Mouse (Mus musculus): ENCODE measurements around the gene Cradd. TPM values are rescaled to one million over a fixed set of nuclear protein-coding genes. Genes with fewer than 3 reads are reported as not detected.
A peak's percentile ranks its signal among the peaks of the same experiment; 100 is the strongest.

The Cradd gene
- polyA plus RNA-seq, 1 experiment from 2014 or later = 12.9 TPM

DNA sequence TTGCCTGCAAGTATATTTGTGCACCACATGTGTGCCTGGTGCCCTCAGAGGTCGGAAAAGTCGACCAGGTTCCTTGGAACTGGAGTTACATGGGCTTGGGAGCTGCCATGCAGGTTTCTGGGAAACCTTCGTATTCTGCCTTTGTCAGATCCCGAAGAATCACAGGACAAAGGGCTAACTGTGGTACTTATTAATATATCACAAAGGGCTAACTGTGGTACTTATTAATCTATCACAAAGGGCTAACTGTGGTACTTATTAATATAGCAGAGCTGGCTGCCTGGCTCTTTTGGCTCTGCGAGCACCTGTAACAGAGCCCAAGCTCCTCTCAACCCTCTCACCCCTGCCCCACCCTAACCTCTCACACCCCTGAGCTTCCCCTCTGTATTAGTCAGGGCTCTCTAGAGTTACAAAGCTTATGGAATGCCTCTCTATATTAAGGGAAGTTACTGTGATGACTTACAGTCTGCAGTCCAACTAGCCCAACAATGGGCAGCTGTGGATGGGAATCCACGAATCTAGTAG lies 42.4 kb downstream of the Cradd start:
- 77% methylated on average over 6 of the region's 6 CpGs for WGBS
- no peak for ATAC-seq (ENCODE audit: borderline replicate concordance, extremely low read depth, low FRiP score, low TSS enrichment)

DNA sequence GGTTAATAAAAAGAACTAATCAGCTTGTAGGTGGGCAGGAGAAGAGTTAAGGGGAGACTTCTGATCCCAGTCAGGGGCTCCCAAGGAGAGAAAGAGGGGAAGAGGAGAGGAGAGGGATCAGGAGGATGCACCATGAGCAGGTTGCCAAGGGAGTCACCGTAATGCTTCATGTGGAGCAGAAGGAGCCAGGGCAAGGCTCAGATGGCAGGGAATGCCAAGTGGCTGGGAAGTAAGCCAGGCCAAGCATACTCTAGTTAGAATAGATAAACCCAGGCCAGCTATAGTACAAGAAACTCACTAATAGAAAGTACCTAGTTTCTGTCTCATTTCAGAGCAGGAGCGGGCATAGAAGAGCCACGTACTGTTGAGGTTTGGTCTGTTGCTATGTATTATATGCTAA lies 43.6 kb downstream of the Cradd start:
- Histone ChIP-seq H3K27ac (no peak overlapping the region), H3K36me3 (no peaks in the 10 kb centered on the region), H3K4me3 (no peak overlapping the region), H3K4me1 (no peaks in the 10 kb centered on the region), H3K9ac (no peak overlapping the region), H3K27me3 (no peaks in the 10 kb centered on the region), H3K4me2 (no peak overlapping the region), H3K9me3 (no peaks in the 10 kb centered on the region)
- ATAC-seq (ENCODE audit: borderline replicate concordance, extremely low read depth, low FRiP score, low TSS enrichment) = no peak
- WGBS = 86% methylated on average over 3 of the region's 3 CpGs

More for the DNA sequence above, 42.4 kb downstream of the Cradd start:
- Histone ChIP-seq H3K27ac (no peak overlapping the region), H3K4me1 (no peaks in the 10 kb centered on the region), H3K27me3 (no peaks in the 10 kb centered on the region), H3K9me3 (no peaks in the 10 kb centered on the region), H3K4me2 (no peak overlapping the region), H3K9ac (no peak overlapping the region), H3K36me3 (no peaks in the 10 kb centered on the region), H3K4me3 (no peak overlapping the region)

DNA sequence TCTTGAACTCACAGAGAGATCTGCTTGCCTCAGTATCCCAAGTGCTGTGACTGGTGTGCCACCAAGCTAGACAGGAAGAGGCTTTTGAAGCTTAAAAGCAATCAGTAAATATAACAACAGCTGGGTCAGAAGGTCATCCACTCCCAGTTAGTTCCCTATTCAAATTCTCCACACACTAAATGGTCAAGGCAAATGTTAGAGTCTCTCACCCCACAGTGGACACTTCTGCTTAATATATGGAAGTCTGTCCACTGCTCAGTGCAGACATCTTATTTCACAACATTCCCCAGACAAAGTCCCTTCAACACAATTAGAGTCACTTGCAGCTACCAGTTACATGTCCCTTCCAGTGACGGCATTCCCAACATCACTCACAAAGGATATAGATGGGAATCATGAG lies 44.5 kb downstream of the Cradd start:
- Histone ChIP-seq H3K4me2 (no peak overlapping the region), H3K36me3 (no peaks in the 10 kb centered on the region), H3K27me3 (no peaks in the 10 kb centered on the region), H3K4me1 (no peaks in the 10 kb centered on the region), H3K27ac (no peak overlapping the region), H3K4me3 (no peak overlapping the region), H3K9ac (no peak overlapping the region), H3K9me3 (no peaks in the 10 kb centered on the region)
- no peak for ATAC-seq (ENCODE audit: borderline replicate concordance, extremely low read depth, low FRiP score, low TSS enrichment)
- WGBS = 94% methylated on average over 1 of the region's 1 CpGs

GRCm38 (mm10) chr10:95278085-95278484 lies 45.8 kb downstream of the Cradd start:
- 84% methylated on average over 11 of the region's 11 CpGs for WGBS
- no peak for ATAC-seq (ENCODE audit: borderline replicate concordance, extremely low read depth, low FRiP score, low TSS enrichment)
- no peaks in the 10 kb centered on the region for H3K27me3 ChIP-seq

GRCm38 (mm10) chr10:95275488-95275887 lies 48.4 kb downstream of the Cradd start:
- H3K27me3 ChIP-seq = no peaks in the 10 kb centered on the region
- H3K9me3 ChIP-seq = no peaks in the 10 kb centered on the region
- H3K4me3 ChIP-seq = no peak overlapping the region
- no peak overlapping the region for H3K27ac ChIP-seq
- no peak overlapping the region for H3K9ac ChIP-seq
- H3K36me3 ChIP-seq = no peaks in the 10 kb centered on the region
- H3K4me1 ChIP-seq = no peaks in the 10 kb centered on the region
- no peak for ATAC-seq (ENCODE audit: borderline replicate concordance, extremely low read depth, low FRiP score, low TSS enrichment)
- WGBS = 79% methylated on average over 9 of the region's 9 CpGs
- H3K4me2 ChIP-seq = no peak overlapping the region

More at GRCm38 (mm10) chr10:95278085-95278484, 45.8 kb downstream of the Cradd start:
- H3K4me1 ChIP-seq = no peaks in the 10 kb centered on the region
- H3K9me3 ChIP-seq = no peaks in the 10 kb centered on the region
- no peak overlapping the region for H3K9ac ChIP-seq
- no peak overlapping the region for H3K27ac ChIP-seq
- H3K36me3 ChIP-seq = no peaks in the 10 kb centered on the region
- H3K4me2 ChIP-seq = no peak overlapping the region
- H3K4me3 ChIP-seq = no peak overlapping the region

DNA sequence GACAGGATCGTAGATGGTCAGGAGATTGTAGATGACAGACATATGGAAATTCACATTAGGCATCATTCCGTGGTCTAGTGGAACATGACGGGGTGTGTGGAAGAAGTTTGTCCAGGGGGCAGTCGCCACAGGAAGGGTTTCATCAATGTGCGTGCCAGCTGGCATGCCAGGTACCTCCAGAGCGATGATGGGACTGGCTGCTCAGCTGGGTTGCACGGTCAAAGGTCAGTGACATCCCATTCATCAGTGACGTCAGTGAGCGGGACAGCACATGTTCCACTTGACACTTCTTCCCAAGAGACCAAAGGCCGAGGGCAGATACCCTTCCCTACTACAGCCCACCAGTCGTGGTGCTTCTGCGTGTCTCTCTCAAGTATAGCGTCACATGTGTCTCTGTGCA lies 50.7 kb downstream of the Cradd start:
- 80% methylated on average over 13 of the region's 13 CpGs for WGBS
- H3K36me3 ChIP-seq = no peaks in the 10 kb centered on the region
- ATAC-seq (ENCODE audit: borderline replicate concordance, extremely low read depth, low FRiP score, low TSS enrichment) = no peak
- no peak overlapping the region for H3K27ac ChIP-seq
- H3K9ac ChIP-seq = no peak overlapping the region
- H3K27me3 ChIP-seq = no peaks in the 10 kb centered on the region
- H3K4me1 ChIP-seq = no peaks in the 10 kb centered on the region
- no peak overlapping the region for H3K4me3 ChIP-seq
- no peaks in the 10 kb centered on the region for H3K9me3 ChIP-seq
- H3K4me2 ChIP-seq = no peak overlapping the region

DNA sequence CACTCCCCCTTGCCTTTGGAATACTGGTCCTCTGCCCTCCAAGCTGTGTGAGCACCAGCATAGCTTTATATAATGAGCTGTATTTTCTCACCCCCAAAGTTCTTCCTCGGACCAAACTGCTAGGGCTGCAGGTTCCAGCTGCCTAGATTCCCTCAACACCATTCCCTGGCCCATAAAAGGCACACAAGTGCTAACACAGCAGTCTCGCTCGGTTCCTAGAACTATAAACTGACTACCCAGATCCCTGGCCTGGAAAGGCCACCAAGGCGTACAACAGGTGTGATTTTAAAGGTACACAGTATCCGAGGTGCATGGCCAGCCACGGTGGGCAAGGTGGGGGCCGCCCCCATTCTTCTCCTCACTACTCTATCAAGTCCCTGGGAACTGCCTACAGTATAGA lies 54.8 kb downstream of the Cradd start:
- no peaks in the 10 kb centered on the region for H3K36me3 ChIP-seq
- no peaks in the 10 kb centered on the region for H3K9me3 ChIP-seq
- H3K27me3 ChIP-seq = no peaks in the 10 kb centered on the region
- H3K27ac ChIP-seq = no peak overlapping the region
- H3K4me2 ChIP-seq = no peak overlapping the region
- peaks cover 18% of the 10 kb centered on the region; the same call in 1 of the 2 replicates for H3K4me1 ChIP-seq
- ATAC-seq (ENCODE audit: borderline replicate concordance, extremely low read depth, low FRiP score, low TSS enrichment) = no peak
- WGBS = 84% methylated on average over 7 of the region's 7 CpGs
- no peak overlapping the region for H3K4me3 ChIP-seq
- no peak overlapping the region for H3K9ac ChIP-seq

DNA sequence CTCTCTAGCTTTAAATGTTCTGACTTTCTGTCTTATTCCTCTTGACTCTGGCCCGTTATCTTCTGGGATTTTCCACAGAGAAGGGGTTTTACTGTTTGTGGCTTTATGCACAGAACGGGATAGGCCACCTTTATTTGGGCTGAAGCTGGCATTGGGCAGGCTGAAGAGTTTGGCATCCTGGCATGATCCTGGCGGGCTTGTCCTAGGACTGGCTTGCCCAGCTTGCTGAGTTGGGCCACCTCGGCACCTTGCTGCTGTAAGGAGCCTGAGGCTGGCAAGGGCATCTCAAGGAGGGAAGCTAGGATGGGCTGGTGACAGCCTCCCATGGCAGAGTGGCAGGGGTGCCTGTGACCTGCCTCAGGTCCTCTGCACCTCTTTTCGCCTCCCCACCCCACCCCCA lies 55.6 kb downstream of the Cradd start:
- no peak overlapping the region for H3K27ac ChIP-seq
- no peak for ATAC-seq (ENCODE audit: borderline replicate concordance, extremely low read depth, low FRiP score, low TSS enrichment)
- WGBS = 87% methylated on average over 5 of the region's 5 CpGs
- no peaks in the 10 kb centered on the region for H3K36me3 ChIP-seq
- H3K4me1 ChIP-seq = peaks cover 20% of the 10 kb centered on the region; the same call in 1 of the 2 replicates
- H3K4me3 ChIP-seq = no peak overlapping the region
- H3K9me3 ChIP-seq = no peaks in the 10 kb centered on the region
- H3K4me2 ChIP-seq = no peak overlapping the region
- no peaks in the 10 kb centered on the region for H3K27me3 ChIP-seq
- H3K9ac ChIP-seq = no peak overlapping the region

DNA sequence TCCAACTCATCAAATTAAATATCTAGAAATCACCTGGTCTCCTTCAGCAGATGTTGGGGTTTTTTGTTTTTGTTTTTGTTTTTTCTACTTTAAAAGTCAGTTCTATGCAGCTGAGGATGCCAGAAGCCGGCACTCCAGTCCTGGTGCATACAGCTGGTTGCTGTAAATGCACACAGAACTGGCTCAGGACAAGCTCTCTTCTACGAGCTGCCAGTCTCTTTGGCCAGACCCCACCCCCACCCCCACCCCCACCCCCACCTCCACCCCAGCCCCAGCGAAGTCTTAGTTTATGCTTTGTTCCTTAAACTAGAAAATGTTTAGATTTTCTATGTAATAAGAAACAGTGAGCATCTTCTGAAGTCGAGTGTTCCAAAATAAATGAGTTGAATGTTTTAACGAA lies 57.0 kb downstream of the Cradd start:
- peak overlapping the region; percentile 41 for H3K27ac ChIP-seq
- 23% methylated on average over 5 of the region's 5 CpGs for WGBS
- no peaks in the 10 kb centered on the region for H3K27me3 ChIP-seq
- no peaks in the 10 kb centered on the region for H3K36me3 ChIP-seq
- H3K4me3 ChIP-seq = no peak overlapping the region
- no peak overlapping the region for H3K4me2 ChIP-seq
- H3K4me1 ChIP-seq = peaks cover 27% of the 10 kb centered on the region
- no peaks in the 10 kb centered on the region for H3K9me3 ChIP-seq
- peak; percentile 60; the same call in 1 of the 2 replicates for ATAC-seq (ENCODE audit: borderline replicate concordance, extremely low read depth, low FRiP score, low TSS enrichment)
- H3K9ac ChIP-seq = no peak overlapping the region

GRCm38 (mm10) chr10:95266041-95266762 lies 57.7 kb downstream of the Cradd start:
- no peaks in the 10 kb centered on the region for H3K9me3 ChIP-seq
- H3K4me3 ChIP-seq = no peak overlapping the region
- H3K9ac ChIP-seq = no peak overlapping the region
- H3K27ac ChIP-seq = peak overlapping the region; percentile 41
- 63% methylated on average over 10 of the region's 10 CpGs for WGBS
- ATAC-seq (ENCODE audit: borderline replicate concordance, extremely low read depth, low FRiP score, low TSS enrichment) = no peak
- peaks cover 27% of the 10 kb centered on the region for H3K4me1 ChIP-seq
- no peaks in the 10 kb centered on the region for H3K27me3 ChIP-seq
- no peak overlapping the region for H3K4me2 ChIP-seq
- H3K36me3 ChIP-seq = no peaks in the 10 kb centered on the region

DNA sequence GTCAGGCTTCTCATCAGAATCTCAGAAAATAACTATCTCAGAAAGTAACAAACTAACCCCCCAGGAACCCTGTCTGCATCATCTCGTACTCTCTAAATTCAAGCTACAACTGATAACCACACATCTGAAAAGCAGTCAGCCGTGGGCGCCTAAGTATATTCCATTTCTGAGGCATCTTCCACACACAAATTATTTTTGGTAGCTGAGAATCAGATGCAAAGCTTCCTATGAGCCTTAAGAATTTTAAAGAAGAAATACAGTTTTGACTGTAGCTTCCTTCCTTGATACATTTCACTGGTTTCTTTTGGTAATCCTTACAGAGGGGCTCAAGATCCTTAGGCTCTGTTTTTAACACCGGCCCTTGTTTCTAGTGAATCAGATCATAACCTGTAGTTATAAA lies 58.4 kb downstream of the Cradd start:
- no peak overlapping the region for H3K4me3 ChIP-seq
- no peak overlapping the region for H3K27ac ChIP-seq
- no peak for ATAC-seq (ENCODE audit: borderline replicate concordance, extremely low read depth, low FRiP score, low TSS enrichment)
- no peaks in the 10 kb centered on the region for H3K27me3 ChIP-seq
- no peaks in the 10 kb centered on the region for H3K9me3 ChIP-seq
- H3K9ac ChIP-seq = no peak overlapping the region
- H3K4me1 ChIP-seq = peaks cover 29% of the 10 kb centered on the region
- peak overlapping the region; percentile 79; the same call in 1 of the 2 replicates for H3K4me2 ChIP-seq
- WGBS = 79% methylated on average over 4 of the region's 4 CpGs
- no peaks in the 10 kb centered on the region for H3K36me3 ChIP-seq

- ATAC-seq (ENCODE audit: borderline replicate concordance, extremely low read depth, low FRiP score, low TSS enrichment) = 0 out of 2 replicates have a peak, but pooled peaks have one; percentile 23
- Histone ChIP-seq H3K27ac (peak overlapping the region; percentile 41; the same call in 1 of the 2 replicates), H3K9ac (peak overlapping the region; percentile 43), H3K4me2 (peak overlapping the region; percentile 79), H3K4me1 (peaks cover 32% of the 10 kb centered on the region), H3K27me3 (no peaks in the 10 kb centered on the region), H3K9me3 (no peaks in the 10 kb centered on the region), H3K36me3 (no peaks in the 10 kb centered on the region), H3K4me3 (peak overlapping the region; percentile 45)
- 9% methylated on average over 37 of the region's 37 CpGs for WGBS
Observed at GRCm38 (mm10) chr10:95264485-95265321, 59.2 kb downstream of the Cradd start.
